Mouse (Mus musculus): ENCODE measurements around the gene Flcn. TPM values are rescaled to one million over a fixed set of nuclear protein-coding genes. Genes with fewer than 3 reads are reported as not detected.

Flcn gene
- total and polyA plus RNA-seq, 3 experiments = 31.7 to 36.1 (median 35.1) TPM

- dilution Hi-C loops (cut with MboI; ENCODE audit: extremely low pct_ligation_motif_present, extremely low pct_unique_long_range_greater_than_20kb, low sequenced_read_pairs) = no loop called here
- Histone ChIP-seq H3K4me3 (replicated peaks in 1 of 3; ENCODE audit: low read depth in 2 of 3, low read length in 2 of 3, poor library complexity in 1 of 3) (no peak overlapping the region), H3K4me1 (ENCODE audit: control insufficient read depth in 1 of 2, insufficient read depth in 2 of 2) (no peaks in the 10 kb centered on the region), H3K9ac (ENCODE audit: insufficient read depth, low read depth) (no peak overlapping the region), H3K27me3 (replicated peaks) (no peaks in the 10 kb centered on the region), H3K9me3 (replicated peaks; ENCODE audit: low read length) (no peaks in the 10 kb centered on the region), H3K4me2 (ENCODE audit: insufficient read depth, low read depth, poor library complexity, severe bottlenecking) (no peak overlapping the region), H3K27ac (ENCODE audit: insufficient read depth, low read depth) (no peak overlapping the region), H3K36me3 (replicated peaks in 1 of 2; ENCODE audit: control insufficient read depth in 1 of 2, insufficient read depth in 1 of 2, low read length in 1 of 2) (peaks cover 32 to 92% of the 10 kb centered on the region in 2 experiments), H3K79me2 (replicated peaks; ENCODE audit: control insufficient read depth, extremely low read depth, insufficient read depth, poor library complexity, severe bottlenecking) (no peaks in the 10 kb centered on the region)
- TF ChIP-seq JUN (IDR thresholded peaks at IDR 0.05; ENCODE audit: insufficient read depth, low read depth, low read length) (no peak), MAX (IDR thresholded peaks at IDR 0.05; ENCODE audit: low read length) (no peak), MYC (IDR thresholded peaks at IDR 0.05; ENCODE audit: low read depth, low read length) (no peak), RAD21 (IDR thresholded peaks at IDR 0.05; ENCODE audit: low read depth, low read length) (no peak), RCOR1 (conservative IDR thresholded peaks at IDR 0.05; ENCODE audit: low read depth, low read length) (no peak), CHD2 (IDR thresholded peaks at IDR 0.05; ENCODE audit: low read length) (no peak), TBP (conservative IDR thresholded peaks at IDR 0.05; ENCODE audit: low read depth, low read length) (no peak), POLR2AphosphoS2 (IDR thresholded peaks at IDR 0.05; ENCODE audit: low read depth, low read length) (no peak), BHLHE40 (IDR thresholded peaks at IDR 0.05; ENCODE audit: low read depth, low read length) (no peak), MXI1 (IDR thresholded peaks at IDR 0.05; ENCODE audit: low read depth, low read length) (no peak), POLR2A (IDR thresholded peaks at IDR 0.05; ENCODE audit: low read depth, low read length) (no peak), HCFC1 (IDR thresholded peaks at IDR 0.05; ENCODE audit: low read depth, low read length) (no peak), UBTF (IDR thresholded peaks at IDR 0.05; ENCODE audit: low read depth, low read length) (no peak), CHD1 (IDR thresholded peaks at IDR 0.05; ENCODE audit: low read depth, low read length) (no peak)
- in situ Hi-C loops (cut with MboI; ENCODE audit: low pct_ligation_motif_present, low pct_unique_long_range_greater_than_20kb, low sequenced_read_pairs) = no loop called here
- DNase-seq (ENCODE audit: extremely low read depth) = no peak
These were observed 36.9 kb downstream of the Flcn start for GRCm38 (mm10) chr11:59772902-59773301.

DNA sequence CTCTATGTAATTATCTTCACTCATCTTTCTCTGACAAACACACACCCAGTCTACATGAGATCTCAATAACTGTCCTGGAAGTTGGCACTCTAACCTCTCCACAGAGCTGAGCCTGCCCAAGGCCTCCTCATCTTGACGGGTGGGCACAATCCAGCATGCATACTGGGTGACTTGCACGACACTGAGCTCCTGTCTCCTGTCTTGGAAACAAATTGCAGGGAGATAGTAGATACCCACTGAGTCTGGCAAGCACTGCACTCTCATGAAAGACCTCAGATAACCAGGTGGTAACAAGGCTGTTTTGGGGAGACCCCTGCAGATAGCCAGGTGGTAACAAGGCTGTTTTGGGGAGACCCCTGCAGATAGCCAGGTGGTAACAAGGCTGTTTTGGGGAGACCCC is 37.5 kb downstream of the Flcn start:
- in situ Hi-C loops (cut with MboI; ENCODE audit: low pct_ligation_motif_present, low pct_unique_long_range_greater_than_20kb, low sequenced_read_pairs) = no loop called here
- Histone ChIP-seq H3K9me3 (replicated peaks; ENCODE audit: low read length) (no peaks in the 10 kb centered on the region), H3K9ac (ENCODE audit: insufficient read depth, low read depth) (no peak overlapping the region), H3K27me3 (replicated peaks) (no peaks in the 10 kb centered on the region), H3K4me1 (ENCODE audit: control insufficient read depth in 1 of 2, insufficient read depth in 2 of 2) (no peaks in the 10 kb centered on the region), H3K79me2 (replicated peaks; ENCODE audit: control insufficient read depth, extremely low read depth, insufficient read depth, poor library complexity, severe bottlenecking) (no peaks in the 10 kb centered on the region), H3K27ac (ENCODE audit: insufficient read depth, low read depth) (no peak overlapping the region), H3K4me2 (ENCODE audit: insufficient read depth, low read depth, poor library complexity, severe bottlenecking) (no peak overlapping the region), H3K36me3 (replicated peaks in 1 of 2; ENCODE audit: control insufficient read depth in 1 of 2, insufficient read depth in 1 of 2, low read length in 1 of 2) (peaks cover 38 to 93% of the 10 kb centered on the region in 2 experiments), H3K4me3 (replicated peaks in 1 of 3; ENCODE audit: low read depth in 2 of 3, low read length in 2 of 3, poor library complexity in 1 of 3) (no peak overlapping the region)
- no peak for DNase-seq (ENCODE audit: extremely low read depth)
- no peak for TF ChIP-seq E2F4 (IDR thresholded peaks at IDR 0.05; ENCODE audit: insufficient replicate concordance, low read depth, low read length)
- dilution Hi-C loops (cut with MboI; ENCODE audit: extremely low pct_ligation_motif_present, extremely low pct_unique_long_range_greater_than_20kb, low sequenced_read_pairs) = no loop called here

GRCm38 (mm10) chr11:59770753-59771152 is 39.1 kb downstream of the Flcn start:
- TF ChIP-seq CTCF (conservative IDR thresholded peaks at IDR 0.05 in 1 of 2, IDR thresholded peaks at IDR 0.05 in 1 of 2; ENCODE audit: low read depth in 2 of 2, low read length in 2 of 2) (no peak), MAZ (IDR thresholded peaks at IDR 0.05; ENCODE audit: low read depth, low read length) (no peak), HCFC1 (IDR thresholded peaks at IDR 0.05; ENCODE audit: low read depth, low read length) (no peak)
- H3K4me3 ChIP-seq (replicated peaks in 1 of 3; ENCODE audit: low read depth in 2 of 3, low read length in 2 of 3, poor library complexity in 1 of 3) = no peak overlapping the region
- H3K4me1 ChIP-seq (ENCODE audit: control insufficient read depth in 1 of 2, insufficient read depth in 2 of 2) = no peaks in the 10 kb centered on the region
- H3K27ac ChIP-seq (ENCODE audit: insufficient read depth, low read depth) = no peak overlapping the region
- H3K36me3 ChIP-seq (replicated peaks in 1 of 2; ENCODE audit: control insufficient read depth in 1 of 2, insufficient read depth in 1 of 2, low read length in 1 of 2) = peaks cover 44 to 92% of the 10 kb centered on the region in 2 experiments
- no peaks in the 10 kb centered on the region for H3K27me3 ChIP-seq (replicated peaks)
- dilution Hi-C loops (cut with MboI; ENCODE audit: extremely low pct_ligation_motif_present, extremely low pct_unique_long_range_greater_than_20kb, low sequenced_read_pairs) = no loop called here
- DNase-seq (ENCODE audit: extremely low read depth) = no peak
- H3K79me2 ChIP-seq (replicated peaks; ENCODE audit: control insufficient read depth, extremely low read depth, insufficient read depth, poor library complexity, severe bottlenecking) = no peaks in the 10 kb centered on the region
- H3K4me2 ChIP-seq (ENCODE audit: insufficient read depth, low read depth, poor library complexity, severe bottlenecking) = no peak overlapping the region
- no peak overlapping the region for H3K9ac ChIP-seq (ENCODE audit: insufficient read depth, low read depth)
- in situ Hi-C loops (cut with MboI; ENCODE audit: low pct_ligation_motif_present, low pct_unique_long_range_greater_than_20kb, low sequenced_read_pairs) = no loop called here
- no peaks in the 10 kb centered on the region for H3K9me3 ChIP-seq (replicated peaks; ENCODE audit: low read length)
